Mouse (Mus musculus) E14TG2a.4 (cell line): Measurements from ENCODE around the gene Arf1.

Experiments used
- CTCF ChIP-seq: conservative IDR thresholded peaks from 2 replicates; pipeline ENCODE4 v1.5.1; 2014; ENCODE audit warnings: low read length
- NANOG ChIP-seq: IDR thresholded peaks from 2 replicates; pipeline ENCODE4 v1.6.1; 2014; ENCODE audit warnings: borderline replicate concordance, low read length, mixed read lengths

DNA sequence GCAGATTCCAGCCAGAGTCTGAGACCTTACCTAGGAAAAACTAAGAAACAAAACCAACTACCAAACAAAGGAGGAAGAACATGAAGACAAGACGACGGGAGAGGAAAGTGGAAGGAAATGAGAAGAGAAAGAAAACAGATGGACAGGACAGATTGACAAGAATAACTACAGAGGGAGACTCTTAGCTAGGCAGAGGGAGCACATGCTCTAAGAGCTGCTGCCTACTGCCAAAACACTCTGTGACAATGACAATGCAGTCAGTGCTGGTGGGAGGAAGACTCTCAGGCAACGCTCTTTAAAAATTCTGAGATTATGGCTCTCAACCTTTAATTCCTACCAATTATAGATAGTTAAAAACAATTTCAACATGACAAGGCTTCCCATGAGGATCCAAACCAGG is 11.1 kb downstream of the Arf1 start:
- TF ChIP-seq CTCF, result no peak
- no peak for TF ChIP-seq NANOG
